Mouse (Mus musculus) E14TG2a.4 (cell line): ENCODE data around the gene Gmeb2.

ENCODE experiments used
- CTCF ChIP-seq: conservative IDR thresholded peaks from 2 replicates; pipeline ENCODE4 v1.5.1; 2014; ENCODE audit warnings: low read length
- NANOG ChIP-seq: IDR thresholded peaks from 2 replicates; pipeline ENCODE4 v1.6.1; 2014; ENCODE audit warnings: borderline replicate concordance, low read length, mixed read lengths

GRCm38 (mm10) chr2:181231171-181231570 lies 56.7 kb downstream of the Gmeb2 start:
- no peak for TF ChIP-seq CTCF
- TF ChIP-seq NANOG, result no peak
